Mouse (Mus musculus) lung, embryonic 14.5 days (tissue): ENCODE data around the gene Hist1h2bl. TPM values are rescaled to one million over a fixed set of nuclear protein-coding genes. Genes with fewer than 3 reads are reported as not detected.
"Not testable (repeated sequence)": the region's sequence is repeated elsewhere in the genome, so short reads cannot be mapped to it uniquely, and the experiment has no call there.

ENCODE experiments used
- ATAC-seq: fragments of 200-750 bp; cut with Nextera tagmentation; 2 replicates; pipeline ENCODE4 v1.8.0; 2017; ENCODE audit warnings: mild to moderate bottlenecking, moderate TSS enrichment, moderate library complexity; ENCODE audit not compliant: insufficient read depth
- DNase-seq: peaks from one replicate; pipeline ENCODE4 v3.0.0-alpha.2; 2015
- H3K27ac ChIP-seq: fragments of 300-500 bp; sonication (generic); 2 replicates; pipeline ENCODE4 v1.5.1; 2014; ENCODE audit warnings: low read depth, mild to moderate bottlenecking, moderate library complexity
- H3K27me3 ChIP-seq: fragments of 300-500 bp; sonication (generic); 2 replicates; pipeline ENCODE4 v1.6.1; 2014; ENCODE audit warnings: low read length, control low read depth; ENCODE audit not compliant: insufficient read depth
- H3K36me3 ChIP-seq: fragments of 300-500 bp; sonication (generic); 2 replicates; pipeline ENCODE4 v1.6.1; 2014; ENCODE audit warnings: control low read depth; ENCODE audit not compliant: insufficient read depth
- H3K4me1 ChIP-seq: fragments of 300-500 bp; sonication (generic); 2 replicates; pipeline ENCODE4 v1.6.1; 2014; ENCODE audit warnings: antibody characterized with exemption, control low read depth; ENCODE audit not compliant: insufficient read depth
- H3K4me2 ChIP-seq: fragments of 300-500 bp; sonication (generic); 2 replicates; pipeline ENCODE4 v1.6.1; 2014; ENCODE audit warnings: mild to moderate bottlenecking
- H3K4me3 ChIP-seq: fragments of 300-500 bp; sonication (generic); 2 replicates; pipeline ENCODE4 v1.5.1; 2014; ENCODE audit warnings: low read depth, low read length
- H3K9ac ChIP-seq: fragments of 300-500 bp; sonication (generic); 2 replicates; pipeline ENCODE4 v1.6.1; 2014
- H3K9me3 ChIP-seq: fragments of 300-500 bp; sonication (generic); 2 replicates; pipeline ENCODE4 v1.6.1; 2016; ENCODE audit warnings: low read depth, low read length, control low read depth
- CTCF ChIP-seq: IDR thresholded peaks from 2 replicates; pipeline ENCODE4 v1.5.1; 2016; ENCODE audit warnings: antibody characterized with exemption, low read depth
- WGBS: fragments of 180-500 bp; shearing (Covaris S2); extraction: QIAGEN DNeasy Blood & Tissue Kit; methylation state at CpG from one replicate; pipeline ENCODE4 v1.1.7; 2014; 5-methylcytosine and 5-hydroxymethylcytosine counted together
- polyA plus RNA-seq: library from polyadenylated mRNA; unstranded; fragments of >200 nt; fragmentation: Nextera tagmentation; extraction: Ambion mirVana; gene quantifications from 2 replicates; pipeline ENCODE4 v1.2.1, GENCODE M21; 2014

Gene Hist1h2bl
- polyA plus RNA-seq, 1 experiment from 2014 or later = 6.9 TPM

GRCm38 (mm10) chr13:21718381-21719080 is 2.6 kb upstream of the Hist1h2bl start:
- Histone ChIP-seq H3K4me3 (peak overlapping the region; percentile 47), H3K4me1 (peaks cover 8% of the 10 kb centered on the region), H3K27me3 (no peaks in the 10 kb centered on the region), H3K27ac (peak overlapping the region; percentile 96), H3K4me2 (peak overlapping the region; percentile 83), H3K9ac (peak overlapping the region; percentile 80), H3K36me3 (no peaks in the 10 kb centered on the region), H3K9me3 (no peaks in the 10 kb centered on the region)
- ATAC-seq (no peak), DNase-seq (peak; percentile 57)
- no peak for TF ChIP-seq CTCF
- 46% methylated on average over 4 of the region's 4 CpGs for WGBS

- H3K36me3 ChIP-seq, H3K27me3 ChIP-seq, H3K4me1 ChIP-seq, H3K9me3 ChIP-seq: not testable (repeated sequence)
- Histone ChIP-seq H3K9ac (peak within 1 kb of the TSS; percentile 81), H3K4me2 (peak within 1 kb of the TSS; percentile 86), H3K27ac (peak within 1 kb of the TSS; percentile 98), H3K4me3 (peak within 1 kb of the TSS; percentile 47)
- DNase-seq = peak; percentile 98
- ATAC-seq = peak; percentile 31
- WGBS = under 1% methylated on average over 26 of the region's 56 CpGs
These were observed 1.7 kb upstream of the Hist1h2bl start, which contains the start of gene Hist1h3h for GRCm38 (mm10) chr13:21717397-21718357. TSS of gene Hist1h3h (plus strand) at chr13:21717659.

- H3K9me3 ChIP-seq, H3K4me1 ChIP-seq, H3K36me3 ChIP-seq, H3K27me3 ChIP-seq: not testable (repeated sequence)
- H3K4me2 ChIP-seq = peak overlapping the region; percentile 86
- H3K9ac ChIP-seq = peak overlapping the region; percentile 81
- ATAC-seq = peak; percentile 4; the same call in 1 of the 2 replicates
- whole genome bisulfite sequencing = under 1% methylated on average over 9 of the region's 38 CpGs
- peak; percentile 76 for DNase-seq
- H3K27ac ChIP-seq = peak overlapping the region; percentile 98
- H3K4me3 ChIP-seq = peak overlapping the region; percentile 47
These were observed 823 bp upstream of the Hist1h2bl start for GRCm38 (mm10) chr13:21716540-21717391.

DNA sequence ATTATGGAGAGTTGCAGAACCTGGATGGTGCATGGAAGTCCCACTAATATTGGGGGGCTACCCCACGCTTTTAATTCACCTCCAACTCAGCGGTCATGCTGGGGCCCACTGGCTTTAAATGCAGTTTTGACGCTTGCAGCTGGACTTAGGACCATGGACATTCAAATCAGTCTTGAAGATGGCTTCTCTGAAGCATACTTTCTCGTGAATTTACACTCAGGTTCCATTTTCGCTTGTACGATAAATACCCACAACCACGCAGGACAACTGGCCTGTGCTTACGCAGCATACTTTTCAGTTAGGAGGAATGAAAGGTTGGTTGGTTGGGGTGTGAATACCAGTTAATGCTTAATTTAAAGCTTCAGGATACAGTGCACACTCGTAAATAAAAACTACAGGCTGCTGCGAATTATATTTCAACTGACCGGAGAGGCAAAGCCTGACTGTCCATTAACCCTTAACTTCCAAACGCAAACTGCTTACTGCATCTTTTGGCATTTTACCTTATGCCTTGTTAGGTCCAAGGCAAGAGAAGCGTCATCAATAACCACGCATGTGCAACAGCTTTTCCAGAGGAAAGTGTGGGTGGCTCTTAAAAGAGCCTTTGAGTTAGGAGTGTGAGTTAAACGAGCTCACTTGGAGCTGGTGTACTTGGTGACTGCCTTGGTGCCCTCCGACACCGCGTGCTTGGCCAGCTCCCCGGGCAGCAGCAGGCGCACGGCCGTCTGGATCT is 646 bp downstream of the Hist1h2bl start:
- peak; percentile 64 for DNase-seq
- peak overlapping the region; percentile 33 for H3K4me3 ChIP-seq
- no peak for ATAC-seq
- H3K4me1 ChIP-seq = peaks cover 4% of the 10 kb centered on the region
- H3K9ac ChIP-seq = peak overlapping the region; percentile 55
- H3K4me2 ChIP-seq = peak overlapping the region; percentile 86
- no peaks in the 10 kb centered on the region for H3K36me3 ChIP-seq
- peak overlapping the region; percentile 98 for H3K27ac ChIP-seq
- H3K27me3 ChIP-seq = no peaks in the 10 kb centered on the region
- WGBS = under 1% methylated on average over 19 of the region's 22 CpGs
- TF ChIP-seq CTCF = no peak
- H3K9me3 ChIP-seq = no peaks in the 10 kb centered on the region

- Histone ChIP-seq H3K4me2 (peak overlapping the region; percentile 86), H3K4me1 (peaks cover 4% of the 10 kb centered on the region), H3K9ac (peak overlapping the region; percentile 55), H3K4me3 (peak overlapping the region; percentile 33), H3K36me3 (no peaks in the 10 kb centered on the region), H3K27me3 (no peaks in the 10 kb centered on the region), H3K27ac (peak overlapping the region; percentile 98), H3K9me3 (no peaks in the 10 kb centered on the region)
- DNase-seq (peak; percentile 90), ATAC-seq (no peak)
- peak; percentile 86 for TF ChIP-seq CTCF
- WGBS = under 1% methylated on average over 7 of the region's 7 CpGs
These were observed 1.2 kb downstream of the Hist1h2bl start for GRCm38 (mm10) chr13:21714725-21715124.

GRCm38 (mm10) chr13:21711698-21712097 is 4.2 kb downstream of the Hist1h2bl start:
- no peak for ATAC-seq
- Histone ChIP-seq H3K36me3 (no peaks in the 10 kb centered on the region), H3K9ac (0 out of 2 replicates have a peak overlapping the region, but pooled peaks have one; percentile 38), H3K27me3 (no peaks in the 10 kb centered on the region), H3K4me2 (peak overlapping the region; percentile 72), H3K27ac (no peak overlapping the region), H3K9me3 (no peaks in the 10 kb centered on the region), H3K4me1 (no peaks in the 10 kb centered on the region), H3K4me3 (peak overlapping the region; percentile 68)
- no peak for TF ChIP-seq CTCF
- no peak for DNase-seq
- 21% methylated on average over 4 of the region's 4 CpGs for WGBS
